Mouse (Mus musculus) megakaryocyte, adult 5-6 weeks (primary cell): Measurements from ENCODE around the gene Scn2a. TPM values are rescaled to one million over a fixed set of nuclear protein-coding genes. Genes with fewer than 3 reads are reported as not detected.
"Not testable (repeated sequence)": the region's sequence is repeated elsewhere in the genome, so short reads cannot be mapped to it uniquely, and the experiment has no call there.

ENCODE experiments used
- ATAC-seq: 2 replicates; pipeline ENCODE4 v1.8.0; 2016; ENCODE audit warnings: mild to moderate bottlenecking, inconsistent platforms; ENCODE audit not compliant: poor library complexity, severe bottlenecking
- total RNA-seq, 2 experiments: library from RNA; stranded (forward) in 1 of 2; stranded (reverse) in 1 of 2; fragments of 153-499, 151-499 nt in 1 of 2; fragments of 221-1000, 200-1000 nt in 1 of 2; gene quantifications; 2 replicates each; pipeline versions ENCODE4 v1.2.3 to v1.2.4; 2015 to 2017

The Scn2a gene
- total RNA-seq, 2 experiments from 2014 or later: not detected

DNA sequence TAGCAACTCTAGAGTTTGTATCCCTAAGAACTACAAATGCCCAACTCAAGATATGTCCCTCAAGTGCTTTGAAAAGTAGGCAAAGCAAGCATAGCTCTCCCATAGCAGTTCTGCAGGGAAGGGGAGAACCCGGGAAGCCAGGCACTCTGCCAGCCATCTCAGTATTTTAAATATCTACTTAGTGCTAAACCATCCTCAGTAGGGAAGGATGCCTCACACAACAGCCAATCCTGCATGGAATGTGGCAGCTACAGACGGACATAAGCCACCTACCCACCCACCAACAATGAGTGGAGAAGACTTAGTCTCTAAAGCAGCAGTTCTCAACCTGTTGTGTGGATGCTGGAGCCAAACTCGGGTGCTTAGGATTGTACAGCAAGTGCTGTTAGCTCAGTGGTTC lies 73.9 kb downstream of the Scn2a start:
- ATAC-seq: no peak

GRCm38 (mm10) chr2:65695061-65695460 lies 74.5 kb downstream of the Scn2a start:
- no peak for ATAC-seq

DNA sequence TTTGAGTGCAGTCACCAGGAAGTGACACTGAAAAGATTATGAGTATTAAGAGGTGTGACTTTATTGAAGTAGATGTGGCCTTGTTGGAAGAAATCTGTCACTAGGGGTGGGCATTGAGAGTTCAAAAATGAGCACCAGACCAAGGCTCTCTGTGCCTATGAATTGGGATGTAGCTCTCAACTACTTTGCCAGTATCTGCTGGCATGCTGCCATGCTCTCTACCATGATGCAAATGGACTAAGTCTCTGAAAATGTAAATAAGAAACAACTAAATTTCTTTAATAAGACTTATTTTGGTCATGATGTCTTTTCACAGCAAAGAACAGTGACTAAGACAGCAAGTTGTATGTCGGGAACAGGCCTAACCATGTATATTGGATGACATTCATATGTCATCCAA lies 79.7 kb downstream of the Scn2a start:
- ATAC-seq: no peak

GRCm38 (mm10) chr2:65701175-65701574 lies 80.6 kb downstream of the Scn2a start:
- ATAC-seq: no peak

DNA sequence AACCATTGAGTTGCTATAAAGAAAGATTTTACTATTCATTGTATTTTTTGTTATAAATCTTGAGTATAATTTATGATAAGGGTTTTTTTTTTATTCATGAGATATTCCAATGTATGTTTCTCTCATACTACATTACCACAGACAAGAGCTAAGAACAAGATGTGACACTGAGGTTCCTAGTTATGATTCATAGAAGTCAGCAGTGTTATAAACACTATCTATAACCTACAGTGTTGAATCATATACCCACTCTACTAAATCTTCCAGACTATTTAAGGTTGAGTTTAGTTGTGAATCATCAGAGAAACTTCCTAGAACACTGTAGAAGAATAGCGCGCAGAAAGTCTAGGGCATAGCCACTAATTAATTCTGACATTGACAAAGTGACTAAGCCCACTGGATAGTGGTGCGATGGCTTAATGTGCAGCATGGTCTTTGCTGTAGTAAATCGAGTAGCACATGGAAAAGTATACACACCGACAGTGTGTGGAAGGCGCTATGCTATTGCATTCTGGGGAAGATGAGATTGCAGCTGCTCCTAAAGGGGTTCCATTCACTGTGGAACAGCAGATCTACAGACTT lies 101.7 kb downstream of the Scn2a start:
- no peak for ATAC-seq

- ATAC-seq: no peak
These were observed 124.8 kb downstream of the Scn2a start for GRCm38 (mm10) chr2:65745400-65745799.

GRCm38 (mm10) chr2:65782442-65782841 lies 161.9 kb downstream of the Scn2a start:
- ATAC-seq: no peak

- no peak for ATAC-seq
These were observed 162.8 kb downstream of the Scn2a start for GRCm38 (mm10) chr2:65783392-65783791.

- ATAC-seq: peak; percentile 30; the same call in 1 of the 2 replicates
These were observed 171.9 kb downstream of the Scn2a start for GRCm38 (mm10) chr2:65792516-65792915.

GRCm38 (mm10) chr2:65793593-65793992 lies 173.0 kb downstream of the Scn2a start:
- 0 out of 2 replicates have a peak, but pooled peaks have one; percentile 21 for ATAC-seq

DNA sequence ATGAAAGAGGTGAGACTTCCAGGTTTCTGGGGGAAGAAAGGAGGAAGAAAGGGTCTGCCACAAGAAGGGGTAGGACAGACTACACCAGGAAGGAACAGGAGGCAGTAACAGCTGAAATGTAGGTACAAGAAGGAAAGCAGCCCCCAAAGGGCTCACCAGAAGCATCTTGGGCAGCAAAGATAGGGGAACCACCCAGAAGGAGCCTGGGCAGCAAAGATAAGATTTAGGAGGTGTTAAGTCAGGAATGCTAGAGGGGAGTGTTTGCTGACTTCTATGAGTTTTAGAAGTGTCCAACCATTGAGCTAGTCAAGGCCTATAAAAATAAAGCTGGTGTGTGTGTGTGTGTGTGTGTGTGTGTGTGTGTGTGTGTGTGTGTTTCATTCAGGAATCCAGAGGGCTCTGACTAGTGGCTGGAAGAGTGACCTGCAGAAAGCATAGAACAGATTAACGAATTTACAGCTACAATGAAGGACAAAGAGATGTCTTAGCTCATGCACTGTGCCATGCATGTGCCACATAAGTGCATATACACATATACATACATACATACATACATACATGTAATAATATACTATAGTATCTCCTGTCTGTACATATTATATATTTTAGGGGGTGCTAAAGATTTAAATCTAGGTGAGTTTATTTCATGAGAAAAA lies 180.6 kb downstream of the Scn2a start:
- no peak for ATAC-seq

DNA sequence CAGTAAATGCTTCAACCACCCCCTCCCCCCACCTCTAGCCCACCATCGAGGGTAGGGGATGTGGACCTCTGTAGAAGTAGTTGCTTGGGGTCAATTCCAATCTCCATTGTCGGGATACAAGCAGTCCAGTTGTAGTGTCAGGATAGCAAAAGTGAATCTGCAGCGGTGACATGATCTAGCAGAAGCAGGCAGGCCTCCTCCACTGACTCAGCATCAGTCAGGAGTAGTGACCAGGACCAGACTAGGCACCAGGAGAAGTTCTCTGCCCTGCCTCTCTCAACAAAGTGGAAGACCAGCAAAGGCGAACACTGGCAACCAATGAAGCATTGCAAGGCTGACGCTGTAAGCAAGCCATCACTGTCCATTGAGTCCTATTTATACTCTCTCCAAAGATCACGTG lies 186.0 kb downstream of the Scn2a start:
- no peak for ATAC-seq

DNA sequence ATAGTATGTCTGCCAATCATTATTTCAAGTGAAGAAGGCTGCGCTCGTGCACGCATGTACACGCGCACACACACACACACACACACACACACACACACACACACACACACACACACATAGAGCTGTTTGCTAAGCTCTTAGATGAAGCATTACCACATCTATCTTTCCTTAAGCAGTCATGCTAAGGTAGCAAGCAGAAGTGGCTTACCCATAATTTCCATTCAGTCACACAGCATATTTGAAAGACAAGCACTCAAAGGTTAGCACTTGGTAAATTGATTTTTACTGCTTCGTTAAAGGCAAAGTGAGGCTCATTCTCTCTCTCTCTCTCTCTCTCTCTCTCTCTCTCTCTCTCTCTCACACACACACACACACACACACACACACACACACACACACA lies 190.6 kb downstream of the Scn2a start:
- ATAC-seq: not testable (repeated sequence)

Other genes starting within 250 kb of the Scn2a start
- not detected in 2 replicates for gene Scn3a, start 53.1 kb upstream of the Scn2a start, total RNA-seq (2015)
- gene Scn3a, start 53.1 kb upstream of the Scn2a start, total RNA-seq (2017): not detected in 2 replicates
- not detected in 2 replicates for gene Csrnp3, start 225.0 kb downstream of the Scn2a start, total RNA-seq (2015)
- not detected in 2 replicates for gene Csrnp3, start 225.0 kb downstream of the Scn2a start, total RNA-seq (2017)